Mouse (Mus musculus) liver, postnatal 0 days (tissue): Measurements from ENCODE around the gene Flywch1.

ENCODE experiments used
- CTCF ChIP-seq: sonication (generic); IDR thresholded peaks from 2 replicates; pipeline ENCODE4 v1.5.1; 2016; ENCODE audit warnings: antibody characterized with exemption, low read depth
- EP300 ChIP-seq: IDR thresholded peaks from 2 replicates; pipeline ENCODE4 v1.6.1; 2016; ENCODE audit warnings: antibody characterized with exemption, low read depth, mild to moderate bottlenecking

DNA sequence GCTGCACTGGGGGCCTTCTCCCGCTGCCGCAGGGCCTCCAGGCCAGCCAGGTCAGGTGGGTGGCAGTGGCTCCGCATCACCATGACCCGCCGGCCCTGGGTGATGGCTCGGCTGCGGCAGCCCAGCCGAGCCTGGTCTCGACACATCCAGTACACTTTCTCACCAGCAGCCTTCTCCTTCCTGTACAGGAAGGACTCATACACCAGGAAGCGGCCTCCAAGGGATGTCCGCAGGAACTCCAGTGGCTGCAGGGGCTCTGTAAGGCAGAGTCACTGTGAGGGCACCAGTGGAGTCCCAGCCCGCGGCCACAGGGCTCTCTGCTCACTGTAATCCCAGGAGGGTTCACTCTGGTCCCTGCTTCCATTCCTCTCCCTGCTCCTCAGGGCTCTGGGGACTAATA is 15.7 kb downstream of the Flywch1 start:
- no peak for TF ChIP-seq CTCF
- TF ChIP-seq EP300: no peak
